Mouse (Mus musculus) limb, embryonic 15.5 days (tissue): Measurements from ENCODE around the gene Usp46. TPM values are rescaled to one million over a fixed set of nuclear protein-coding genes. Genes with fewer than 3 reads are reported as not detected.
"Not testable (repeated sequence)": the region's sequence is repeated elsewhere in the genome, so short reads cannot be mapped to it uniquely, and the experiment has no call there.

Experiments
- ATAC-seq: fragments of 200-750 bp; cut with Nextera tagmentation; 2 replicates; pipeline ENCODE4 v1.8.0; 2017; ENCODE audit warnings: low read depth, moderate TSS enrichment; ENCODE audit not compliant: insufficient number of reproducible peaks, low FRiP score, low TSS enrichment
- H3K27ac ChIP-seq: fragments of 300-500 bp; sonication (generic); 2 replicates; pipeline ENCODE4 v1.5.1; 2015; ENCODE audit warnings: moderate library complexity, mild to moderate bottlenecking, inconsistent platforms
- H3K27me3 ChIP-seq: fragments of 300-500 bp; sonication (generic); 2 replicates; pipeline ENCODE4 v1.6.1; 2015; ENCODE audit warnings: inconsistent platforms
- H3K36me3 ChIP-seq: fragments of 300-500 bp; sonication (generic); 2 replicates; pipeline ENCODE4 v1.6.1; 2015; ENCODE audit warnings: inconsistent platforms
- H3K4me1 ChIP-seq: fragments of 300-500 bp; sonication (generic); 2 replicates; pipeline ENCODE4 v1.6.1; 2015; ENCODE audit warnings: inconsistent platforms
- H3K4me2 ChIP-seq: fragments of 300-500 bp; sonication (generic); 2 replicates; pipeline ENCODE4 v1.6.1; 2015; ENCODE audit warnings: mild to moderate bottlenecking, inconsistent platforms
- H3K4me3 ChIP-seq: fragments of 300-500 bp; sonication (generic); 2 replicates; pipeline ENCODE4 v1.5.1; 2015; ENCODE audit warnings: mild to moderate bottlenecking, inconsistent platforms
- H3K9ac ChIP-seq: fragments of 300-500 bp; sonication (generic); 2 replicates; pipeline ENCODE4 v1.6.1; 2015; ENCODE audit warnings: inconsistent platforms
- H3K9me3 ChIP-seq: fragments of 300-500 bp; sonication (generic); 2 replicates; pipeline ENCODE4 v1.6.1; 2016; ENCODE audit warnings: inconsistent platforms
- WGBS: fragments of 180-500 bp; shearing (Covaris S2); methylation state at CpG from one replicate; pipeline ENCODE4 v1.1.7; 2015; 5-methylcytosine and 5-hydroxymethylcytosine counted together
- polyA plus RNA-seq: library from polyadenylated mRNA; unstranded; fragments of >200 nt; fragmentation: Nextera tagmentation; extraction: Ambion mirVana; gene quantifications from 2 replicates; pipeline ENCODE4 v1.2.1, GENCODE M21; 2015

The Usp46 gene
- polyA plus RNA-seq, 1 experiment from 2014 or later = 37.0 TPM

DNA sequence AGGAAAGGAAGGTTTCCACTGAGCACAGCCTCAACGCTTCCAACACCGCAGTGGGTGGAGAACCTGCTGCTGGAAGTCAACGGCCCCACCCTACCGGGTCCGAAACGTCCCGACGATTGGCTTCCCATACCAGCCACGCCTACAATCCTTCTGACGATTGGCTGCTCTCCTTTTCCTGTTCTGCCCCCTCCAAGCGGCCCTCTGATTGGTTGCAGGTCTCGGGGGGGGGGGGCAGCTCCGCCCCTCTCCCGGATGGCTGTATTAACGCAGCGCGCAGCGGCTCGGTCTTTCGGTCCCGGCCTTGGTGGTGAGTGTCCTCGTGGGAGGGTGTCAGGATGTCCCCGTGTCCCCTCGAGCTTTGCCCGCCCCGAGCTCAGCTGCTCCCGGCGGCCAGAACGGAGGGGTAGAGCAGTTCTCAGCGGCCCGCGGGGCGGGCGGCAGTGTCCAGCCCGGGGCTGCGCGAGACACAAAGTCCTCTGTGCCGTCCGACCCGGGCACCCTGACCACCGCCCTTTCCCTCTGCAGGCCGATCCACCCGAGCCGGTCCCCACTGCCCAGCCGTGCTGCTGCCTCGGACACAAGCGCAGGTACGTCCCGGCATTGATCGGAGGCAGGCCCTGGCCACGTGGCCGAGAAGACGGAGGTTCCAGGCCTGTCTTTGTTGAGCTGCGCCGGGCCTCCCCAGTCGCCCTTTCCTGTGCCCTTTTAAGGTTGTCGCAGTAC lies 24.8 kb upstream of the Usp46 start:
- peaks cover 17% of the 10 kb centered on the region for H3K4me1 ChIP-seq
- ATAC-seq = peak; percentile 98
- H3K9ac ChIP-seq = peak overlapping the region; percentile 96
- H3K27ac ChIP-seq = peak overlapping the region; percentile 86
- no peaks in the 10 kb centered on the region for H3K9me3 ChIP-seq
- peak overlapping the region; percentile 52 for H3K4me2 ChIP-seq
- H3K36me3 ChIP-seq = peaks cover 25% of the 10 kb centered on the region
- no peaks in the 10 kb centered on the region for H3K27me3 ChIP-seq
- peak overlapping the region; percentile 89 for H3K4me3 ChIP-seq
- WGBS = under 1% methylated on average over 54 of the region's 57 CpGs

DNA sequence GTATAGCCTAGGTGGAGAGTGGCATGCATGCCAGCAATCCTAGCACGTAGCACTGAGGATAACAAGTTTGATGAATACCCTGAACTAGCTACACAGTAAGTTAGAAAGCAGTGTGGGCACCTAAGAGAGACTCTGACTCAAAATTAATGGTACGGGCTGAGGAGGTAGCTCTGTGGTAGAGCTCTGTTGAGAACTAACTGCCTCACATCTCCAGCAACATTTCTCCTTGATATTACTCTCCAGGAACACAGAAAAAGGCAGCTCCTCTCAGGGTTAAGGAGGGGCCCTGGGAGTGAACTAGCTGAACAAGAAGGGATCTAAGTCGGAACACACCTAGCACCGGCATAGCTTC lies 24.2 kb upstream of the Usp46 start:
- Histone ChIP-seq H3K4me1 (peaks cover 17% of the 10 kb centered on the region), H3K27ac (peak overlapping the region; percentile 81), H3K27me3 (no peaks in the 10 kb centered on the region), H3K9ac (no peak overlapping the region), H3K36me3 (peaks cover 25% of the 10 kb centered on the region), H3K4me3 (peak overlapping the region; percentile 89), H3K9me3 (no peaks in the 10 kb centered on the region), H3K4me2 (peak overlapping the region; percentile 52)
- no peak for ATAC-seq
- 42% methylated on average over 4 of the region's 4 CpGs for WGBS

DNA sequence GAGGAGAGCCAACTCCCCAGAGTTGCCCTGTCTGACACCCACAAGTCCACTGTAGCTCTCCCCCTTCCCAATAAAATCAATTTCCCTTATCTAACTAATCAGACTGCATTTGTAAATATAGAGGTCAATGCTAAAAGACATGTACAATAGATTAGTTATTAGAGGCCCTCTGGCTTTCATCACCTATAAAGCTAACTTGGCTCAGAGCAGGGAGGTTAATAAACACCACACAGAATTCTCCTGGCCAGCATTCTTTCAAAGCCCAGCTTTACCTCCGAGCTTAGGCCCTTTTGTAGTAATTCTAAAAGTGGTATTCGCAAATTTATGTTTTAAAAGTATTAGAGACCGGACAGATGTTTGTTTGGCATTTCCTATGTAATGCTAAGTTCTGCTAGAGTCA lies 21.4 kb upstream of the Usp46 start:
- 57% methylated on average over 3 of the region's 3 CpGs for WGBS
- Histone ChIP-seq H3K9ac (no peak overlapping the region), H3K4me2 (no peak overlapping the region), H3K27me3 (no peaks in the 10 kb centered on the region), H3K27ac (no peak overlapping the region), H3K36me3 (peaks cover under 1% of the 10 kb centered on the region; the same call in 1 of the 2 replicates), H3K4me1 (peaks cover 11% of the 10 kb centered on the region; the same call in 1 of the 2 replicates), H3K9me3 (no peaks in the 10 kb centered on the region), H3K4me3 (no peak overlapping the region)
- no peak for ATAC-seq

DNA sequence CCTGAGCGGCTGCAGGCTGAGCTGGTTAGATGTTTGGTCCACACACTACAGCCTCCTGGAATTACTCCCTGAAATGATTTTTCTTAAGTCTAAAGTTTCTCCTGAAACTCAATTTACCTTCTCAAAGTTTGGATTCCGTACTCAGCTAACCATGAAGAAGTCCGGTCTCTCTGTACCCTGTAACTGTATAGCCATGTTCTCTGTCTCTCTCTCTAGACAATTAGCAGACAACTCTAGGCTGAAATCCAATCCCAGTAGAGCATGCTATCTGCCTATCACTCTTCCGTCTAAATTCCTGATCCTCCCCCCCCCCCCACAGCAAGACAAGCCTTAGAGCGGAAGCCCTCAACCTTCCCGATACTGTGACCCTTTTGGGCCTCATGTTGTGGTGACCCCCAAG lies 13.5 kb upstream of the Usp46 start:
- H3K36me3 ChIP-seq = no peaks in the 10 kb centered on the region
- no peak overlapping the region for H3K4me3 ChIP-seq
- H3K27ac ChIP-seq = no peak overlapping the region
- 89% methylated on average over 6 of the region's 6 CpGs for WGBS
- no peaks in the 10 kb centered on the region for H3K27me3 ChIP-seq
- no peak overlapping the region for H3K4me2 ChIP-seq
- 0 out of 2 replicates have a peak, but pooled peaks cover 5% of the 10 kb centered on the region for H3K4me1 ChIP-seq
- no peak overlapping the region for H3K9ac ChIP-seq
- ATAC-seq = no peak
- H3K9me3 ChIP-seq = no peaks in the 10 kb centered on the region

DNA sequence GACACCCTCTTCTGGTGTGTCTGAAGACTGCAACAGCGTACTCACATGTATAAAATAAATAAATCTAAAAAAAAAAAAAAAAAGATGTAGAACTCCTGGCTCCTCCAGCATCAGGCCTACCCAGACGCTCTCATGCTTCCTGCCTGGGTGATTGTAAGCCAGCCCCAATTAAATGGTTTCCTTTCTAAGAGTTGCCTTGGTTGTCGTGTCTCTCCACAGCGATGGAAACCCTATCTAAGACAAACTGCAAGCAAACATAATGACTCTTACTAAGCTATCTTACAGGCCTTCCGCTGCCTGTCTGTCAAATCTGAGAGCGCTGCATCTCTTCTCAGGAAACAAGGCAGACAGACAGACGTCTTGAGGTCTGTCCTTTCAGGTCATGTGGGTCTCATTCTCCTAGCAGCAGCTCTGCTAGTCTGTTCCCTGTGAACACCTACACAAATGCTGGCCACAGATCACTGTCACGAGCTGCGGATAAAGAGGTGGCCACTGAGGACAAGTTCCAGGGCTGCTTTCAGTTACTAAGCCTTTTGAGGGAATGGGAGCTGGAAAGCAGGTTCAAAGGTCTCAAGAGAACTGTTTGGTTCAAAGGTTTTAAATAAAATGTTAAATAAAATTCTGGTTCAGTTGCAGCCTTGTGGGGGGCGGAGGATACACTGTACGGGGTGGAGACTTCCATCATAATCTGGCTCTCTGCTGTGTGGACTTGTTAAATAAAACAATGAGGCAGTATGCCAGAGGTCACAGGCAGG lies 10.8 kb upstream of the Usp46 start:
- no peaks in the 10 kb centered on the region for H3K27me3 ChIP-seq
- ATAC-seq = no peak
- 69% methylated on average over 11 of the region's 11 CpGs for WGBS
- H3K9ac ChIP-seq = no peak overlapping the region
- H3K27ac ChIP-seq = no peak overlapping the region
- H3K36me3 ChIP-seq = no peaks in the 10 kb centered on the region
- H3K4me2 ChIP-seq = no peak overlapping the region
- no peak overlapping the region for H3K4me3 ChIP-seq
- H3K9me3 ChIP-seq = no peaks in the 10 kb centered on the region
- H3K4me1 ChIP-seq = 0 out of 2 replicates have a peak, but pooled peaks cover 8% of the 10 kb centered on the region

DNA sequence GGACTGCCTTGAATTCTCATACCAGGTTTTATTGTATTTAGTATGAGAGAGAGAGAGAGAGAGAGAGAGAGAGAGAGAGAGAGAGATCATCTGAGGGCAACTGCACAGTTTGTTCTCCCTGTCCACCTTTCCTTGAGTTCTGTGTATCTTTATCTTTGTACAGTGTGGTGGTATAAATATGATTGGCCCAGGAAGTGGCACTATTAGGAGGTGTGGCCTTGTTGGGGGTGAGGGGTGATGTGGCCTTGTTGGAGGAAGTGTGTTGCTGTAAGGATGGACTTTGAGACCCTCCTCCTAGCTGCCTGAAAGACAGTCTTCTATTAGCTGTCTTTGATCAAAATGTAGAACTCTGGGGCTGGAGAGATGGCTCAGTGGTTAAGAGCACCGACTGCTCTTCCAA lies 10.2 kb upstream of the Usp46 start:
- no peak overlapping the region for H3K4me2 ChIP-seq
- WGBS = 87% methylated on average over 1 of the region's 1 CpGs
- ATAC-seq = no peak
- no peaks in the 10 kb centered on the region for H3K36me3 ChIP-seq
- H3K27ac ChIP-seq = no peak overlapping the region
- no peaks in the 10 kb centered on the region for H3K9me3 ChIP-seq
- H3K4me1 ChIP-seq = 0 out of 2 replicates have a peak, but pooled peaks cover 8% of the 10 kb centered on the region
- H3K4me3 ChIP-seq = no peak overlapping the region
- H3K9ac ChIP-seq = no peak overlapping the region
- H3K27me3 ChIP-seq = no peaks in the 10 kb centered on the region

DNA sequence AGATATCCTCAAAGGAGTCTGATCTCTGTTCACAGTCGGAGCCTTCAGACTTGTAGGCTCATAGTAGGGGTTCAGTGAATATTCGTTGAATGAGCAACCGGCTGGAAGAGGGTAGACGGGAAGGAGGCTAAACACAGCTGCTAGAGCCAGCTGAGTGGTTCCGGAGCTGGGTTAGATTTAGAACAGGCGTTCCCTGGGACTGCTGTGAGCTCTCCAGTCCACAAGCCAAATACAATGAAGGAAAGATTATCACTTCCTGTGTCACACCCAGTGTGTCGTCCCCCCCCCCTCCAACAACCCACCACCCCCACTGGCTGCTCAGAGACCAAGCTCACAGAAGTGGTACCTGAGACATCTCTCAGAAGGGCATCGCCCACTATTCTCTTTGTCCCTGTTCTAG lies 9.7 kb upstream of the Usp46 start:
- H3K4me3 ChIP-seq = no peak overlapping the region
- ATAC-seq = no peak
- no peak overlapping the region for H3K4me2 ChIP-seq
- no peaks in the 10 kb centered on the region for H3K9me3 ChIP-seq
- H3K36me3 ChIP-seq = no peaks in the 10 kb centered on the region
- H3K27me3 ChIP-seq = no peaks in the 10 kb centered on the region
- H3K4me1 ChIP-seq = 0 out of 2 replicates have a peak, but pooled peaks cover 8% of the 10 kb centered on the region
- H3K9ac ChIP-seq = no peak overlapping the region
- WGBS = 39% methylated on average over 8 of the region's 8 CpGs
- no peak overlapping the region for H3K27ac ChIP-seq

DNA sequence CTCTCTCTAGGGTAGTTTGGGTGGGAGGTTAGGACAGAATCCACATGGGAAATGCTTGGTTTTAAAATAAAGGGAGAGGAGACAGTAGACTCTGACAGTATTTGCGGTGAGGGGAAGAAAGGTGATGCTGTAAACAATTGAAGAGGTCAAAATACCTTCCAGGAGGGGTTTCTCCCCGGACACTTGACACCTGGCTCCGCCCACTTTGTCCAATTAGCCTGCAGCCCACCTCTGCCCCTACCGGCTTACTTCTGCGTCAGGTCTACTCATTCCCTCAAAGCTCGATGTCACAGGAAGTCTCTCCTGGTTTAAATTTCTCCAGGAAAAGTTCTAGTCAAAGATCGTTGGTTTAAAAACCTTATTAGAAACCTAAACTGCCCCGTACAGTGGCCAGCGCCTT lies 8.5 kb upstream of the Usp46 start:
- no peak for ATAC-seq
- Histone ChIP-seq H3K4me1 (0 out of 2 replicates have a peak, but pooled peaks cover 8% of the 10 kb centered on the region), H3K4me3 (no peak overlapping the region), H3K27me3 (no peaks in the 10 kb centered on the region), H3K4me2 (no peak overlapping the region), H3K36me3 (no peaks in the 10 kb centered on the region), H3K9me3 (no peaks in the 10 kb centered on the region), H3K27ac (no peak overlapping the region), H3K9ac (no peak overlapping the region)
- 10% methylated on average over 9 of the region's 9 CpGs for WGBS

DNA sequence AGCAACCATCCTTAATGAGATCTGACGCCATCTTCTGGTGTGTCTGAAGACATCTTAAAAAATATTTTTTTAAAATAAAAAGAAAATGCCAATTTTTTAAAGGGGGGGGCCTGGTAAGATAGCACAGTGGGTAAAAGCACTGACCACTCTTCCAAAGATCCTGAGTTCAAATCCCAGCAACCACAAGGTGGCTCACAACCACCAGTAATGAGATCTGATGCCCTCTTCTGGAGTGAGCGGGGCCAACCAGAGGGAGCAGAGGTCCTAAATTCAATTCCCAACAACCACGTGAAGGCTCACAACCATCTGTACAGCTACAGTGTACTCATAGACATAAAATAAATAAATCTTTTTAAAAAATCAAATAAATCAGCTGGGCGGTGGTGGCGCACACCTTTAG lies 2.3 kb upstream of the Usp46 start:
- ATAC-seq, H3K36me3 ChIP-seq, H3K4me3 ChIP-seq, H3K27me3 ChIP-seq, H3K27ac ChIP-seq, H3K9me3 ChIP-seq, H3K4me2 ChIP-seq, H3K9ac ChIP-seq: not testable (repeated sequence)
- 90% methylated on average over 5 of the region's 5 CpGs for WGBS
- peaks cover 31% of the 10 kb centered on the region for H3K4me1 ChIP-seq

DNA sequence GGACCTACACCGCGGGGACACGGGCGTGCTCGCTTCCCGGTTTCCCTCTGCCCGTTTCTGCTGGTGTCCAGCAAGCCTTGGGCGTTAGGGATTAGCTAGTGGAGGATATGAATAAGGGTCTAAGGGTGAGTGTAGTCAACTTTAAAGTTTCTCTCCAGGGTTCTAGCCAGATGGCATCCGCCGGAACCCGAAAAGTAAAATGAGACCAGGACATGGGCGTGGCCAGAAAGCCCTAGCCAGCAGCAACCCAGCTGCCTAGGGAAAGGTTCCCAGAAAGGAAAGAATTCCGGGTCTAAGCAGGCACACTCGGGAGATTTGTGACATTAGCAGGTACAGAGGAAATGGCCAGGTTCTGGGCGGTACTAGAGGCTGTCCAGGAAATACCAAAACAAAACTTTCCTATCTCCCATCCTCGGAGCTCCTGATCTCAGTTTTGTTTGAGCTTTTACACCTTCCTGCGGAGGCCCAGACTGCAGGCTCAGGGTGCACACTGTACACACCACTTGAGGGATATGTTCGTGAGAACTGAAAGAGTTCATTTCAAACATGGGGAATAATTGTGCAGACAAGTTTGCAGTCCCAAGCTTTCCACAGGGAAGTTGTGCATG lies 587 bp upstream of the Usp46 start:
- Histone ChIP-seq H3K27me3 (no peaks in the 10 kb centered on the region), H3K9me3 (no peaks in the 10 kb centered on the region), H3K4me2 (peak overlapping the region; percentile 70), H3K9ac (peak overlapping the region; percentile 81), H3K36me3 (no peaks in the 10 kb centered on the region), H3K4me3 (peak overlapping the region; percentile 74), H3K27ac (peak overlapping the region; percentile 98), H3K4me1 (peaks cover 39% of the 10 kb centered on the region)
- peak; percentile 64 for ATAC-seq
- under 1% methylated on average over 18 of the region's 18 CpGs for whole genome bisulfite sequencing

DNA sequence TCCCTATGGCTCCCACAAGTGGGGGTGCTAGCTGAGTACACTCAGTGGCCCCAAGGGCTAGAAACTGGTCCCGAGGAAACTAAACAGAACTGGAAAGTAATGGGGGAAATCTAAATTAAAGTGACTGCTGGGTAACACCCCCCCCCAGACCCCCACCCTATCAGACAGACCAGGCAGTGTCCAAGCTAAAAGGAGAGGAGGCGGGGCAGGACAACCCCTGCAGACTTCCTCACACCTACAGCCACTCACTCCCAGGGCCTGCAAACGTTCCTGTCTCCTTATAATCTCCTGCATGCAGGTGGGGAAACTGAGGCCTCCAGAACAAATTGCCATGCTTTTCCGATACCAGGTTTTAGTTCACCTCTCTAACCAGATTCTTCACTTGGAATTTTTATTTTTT lies 885 bp downstream of the Usp46 start:
- H3K9me3 ChIP-seq = no peaks in the 10 kb centered on the region
- peak overlapping the region; percentile 74 for H3K4me3 ChIP-seq
- H3K27me3 ChIP-seq = no peaks in the 10 kb centered on the region
- 9% methylated on average over 4 of the region's 4 CpGs for WGBS
- peak overlapping the region; percentile 98 for H3K27ac ChIP-seq
- peak overlapping the region; percentile 81 for H3K9ac ChIP-seq
- peaks cover 44% of the 10 kb centered on the region for H3K4me1 ChIP-seq
- no peak for ATAC-seq
- H3K36me3 ChIP-seq = no peaks in the 10 kb centered on the region
- H3K4me2 ChIP-seq = peak overlapping the region; percentile 70
